Mouse (Mus musculus) fibroblast of lung, adult 2 months (primary cell): ENCODE data around the gene Trpv6.

Experiments
- DNase-seq: peaks from one replicate; pipeline ENCODE4 v3.0.0-alpha.2; 2011; ENCODE audit warnings: low read depth

The Trpv6 gene

GRCm38 (mm10) chr6:41636178-41636577 is at the start of gene Trpv6:
Gene Trpv6, minus strand, starts transcription at chr6:41636405.
- no peak for DNase-seq

- no peak for DNase-seq
These were observed 49.4 kb upstream of the Trpv6 start for GRCm38 (mm10) chr6:41685596-41685995.

DNA sequence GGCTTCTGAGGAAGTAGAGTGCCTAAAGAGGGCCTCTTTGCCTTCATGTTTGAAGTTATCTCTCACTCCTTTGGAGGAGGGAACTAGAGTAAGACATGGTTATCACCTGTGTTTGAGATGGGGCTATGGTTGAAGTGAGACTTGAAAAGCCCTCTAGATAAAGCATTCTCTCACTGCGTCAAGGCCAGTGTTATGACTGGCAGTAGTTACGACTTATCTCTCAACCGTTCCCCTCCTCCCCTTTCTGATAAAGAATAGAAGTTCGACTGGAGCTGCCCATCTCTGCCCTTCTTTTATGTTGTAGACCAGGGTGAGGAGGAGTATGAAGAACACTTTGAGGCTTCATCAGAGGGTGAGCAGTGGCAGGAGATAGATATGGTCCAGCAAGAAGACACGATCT is 48.7 kb upstream of the Trpv6 start:
- DNase-seq: no peak

GRCm38 (mm10) chr6:41684131-41684530 is 47.9 kb upstream of the Trpv6 start, which contains the start of gene Llcfc1:
Gene Llcfc1, plus strand, starts transcription at chr6:41684431.
- DNase-seq: no peak

- no peak for DNase-seq
These were observed 45.5 kb upstream of the Trpv6 start for GRCm38 (mm10) chr6:41681656-41682055.

DNA sequence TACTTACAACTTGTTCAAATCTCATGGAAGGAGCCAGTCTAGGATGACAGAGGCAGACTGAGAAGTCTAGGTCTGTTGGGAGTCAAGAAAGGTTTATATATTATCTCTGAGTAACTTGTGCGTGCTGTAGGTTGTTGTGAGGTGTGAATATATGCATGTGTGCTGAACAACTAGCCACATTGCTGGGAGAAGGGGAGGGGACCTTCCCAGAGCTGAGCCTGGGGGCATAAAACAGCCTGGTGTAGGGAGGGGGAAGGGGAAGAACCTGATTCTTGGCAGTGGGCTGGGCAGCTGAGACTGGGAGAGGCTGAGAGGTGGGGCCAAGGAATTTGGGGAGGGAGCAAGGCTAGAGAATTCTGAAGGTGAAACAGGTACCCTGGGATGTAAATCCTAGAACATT is 44.5 kb upstream of the Trpv6 start, which contains the start of gene Trpv5:
TSS of gene Trpv5 (minus strand) at position 101 of the 400 bp plus-strand sequence.
- DNase-seq: no peak

DNA sequence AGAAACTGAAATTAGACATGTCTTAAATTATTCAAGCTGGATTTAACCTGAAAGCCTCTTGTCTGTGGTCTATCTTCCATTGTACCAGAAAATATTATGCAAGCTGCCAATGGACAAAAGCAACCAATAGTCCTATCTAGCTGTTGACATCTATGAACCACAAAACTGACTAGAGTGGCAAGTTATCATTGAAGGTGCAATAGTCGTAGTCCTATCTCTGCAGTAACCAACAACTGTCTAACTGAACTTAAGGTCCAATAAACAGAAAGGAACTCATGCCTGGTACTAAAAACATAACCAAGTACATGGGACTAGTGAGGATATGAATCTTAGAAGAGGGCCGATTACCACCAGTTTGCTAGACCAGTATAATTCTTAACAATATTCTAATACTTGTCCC is 40.3 kb upstream of the Trpv6 start:
- no peak for DNase-seq

- DNase-seq: no peak
These were observed 26.1 kb upstream of the Trpv6 start for GRCm38 (mm10) chr6:41662320-41662719.

DNA sequence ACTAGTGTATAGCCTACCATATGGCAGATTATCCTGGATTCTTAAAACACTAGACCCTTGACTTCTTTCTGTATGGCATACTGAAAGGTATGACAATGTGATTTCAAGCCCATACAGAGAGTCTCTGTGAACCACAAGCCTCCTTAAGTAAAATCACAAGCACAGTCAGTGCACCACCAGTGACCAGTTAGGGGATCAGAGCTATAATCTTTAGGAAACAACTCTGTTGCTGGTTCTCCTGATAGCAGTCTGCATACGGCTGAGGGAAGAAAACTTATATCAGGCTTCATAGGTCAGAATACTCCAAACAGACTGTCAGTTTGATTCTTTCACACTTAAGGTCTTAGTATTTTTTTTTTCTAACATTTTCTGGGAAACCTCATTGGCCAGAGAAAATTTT is 22.3 kb upstream of the Trpv6 start:
- DNase-seq: no peak

DNA sequence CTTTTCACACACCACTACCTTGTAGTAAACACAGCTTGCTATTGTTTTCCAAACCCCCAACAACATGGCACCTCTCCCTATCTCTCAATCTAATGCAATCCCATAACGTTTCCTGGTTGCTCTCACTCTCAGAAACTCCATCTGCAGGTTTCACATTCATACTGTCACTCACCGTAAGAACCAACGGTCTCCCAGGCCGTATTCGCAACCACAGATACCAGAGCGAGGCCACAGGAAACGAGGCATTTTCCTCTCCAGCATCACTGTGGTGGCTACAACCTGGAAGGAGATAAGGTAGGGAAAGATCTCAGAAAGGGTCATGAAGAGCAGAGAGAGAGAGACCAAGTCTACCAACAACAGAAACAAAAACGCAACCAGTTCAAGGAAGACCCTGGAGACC is 18.4 kb upstream of the Trpv6 start:
- DNase-seq: no peak

DNA sequence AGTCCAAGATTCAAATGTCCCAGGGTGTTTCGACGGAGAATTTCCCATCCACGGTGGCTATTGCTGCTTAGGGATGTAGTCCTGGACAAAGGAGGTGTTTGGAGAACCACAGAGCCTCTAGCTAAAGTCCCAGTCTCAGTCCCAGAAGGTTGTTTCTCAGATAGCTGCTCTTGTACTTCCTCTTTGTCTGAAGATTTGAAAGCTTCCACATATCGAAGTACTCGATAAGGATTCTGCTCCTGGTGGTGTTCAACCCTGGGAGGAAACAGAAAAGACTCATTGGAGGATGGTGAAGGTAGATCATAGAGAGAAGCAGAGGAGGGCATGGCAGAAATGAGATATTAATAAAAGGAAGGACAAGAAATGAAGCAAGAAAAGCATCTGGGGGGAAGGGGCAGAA is 17.0 kb upstream of the Trpv6 start:
- DNase-seq: no peak

- no peak for DNase-seq
These were observed 10.5 kb upstream of the Trpv6 start for GRCm38 (mm10) chr6:41646672-41647071.

- DNase-seq: no peak
These were observed 10.0 kb upstream of the Trpv6 start for GRCm38 (mm10) chr6:41646220-41646619.

DNA sequence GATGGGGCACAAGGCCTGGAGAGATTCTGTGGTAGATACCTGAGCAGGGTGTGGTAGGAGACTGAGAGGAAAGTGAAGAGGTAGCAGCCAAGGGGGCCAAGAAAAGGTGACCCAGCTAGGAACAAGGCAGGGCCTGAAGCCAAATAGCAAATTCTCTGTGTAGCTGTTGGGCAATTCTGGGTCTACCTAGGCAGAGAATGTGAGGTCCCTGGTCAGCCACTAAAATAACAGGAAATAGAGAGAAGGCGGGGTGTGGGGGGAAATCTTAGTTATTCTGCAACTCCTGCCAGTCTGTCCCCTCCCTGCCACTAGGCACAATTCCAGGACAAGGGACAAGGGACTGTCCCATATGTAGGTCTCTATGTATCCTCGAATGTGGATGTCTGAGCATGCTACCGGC is 7.0 kb upstream of the Trpv6 start:
- no peak for DNase-seq

- DNase-seq: no peak
These were observed 6.6 kb upstream of the Trpv6 start for GRCm38 (mm10) chr6:41642765-41643164.

DNA sequence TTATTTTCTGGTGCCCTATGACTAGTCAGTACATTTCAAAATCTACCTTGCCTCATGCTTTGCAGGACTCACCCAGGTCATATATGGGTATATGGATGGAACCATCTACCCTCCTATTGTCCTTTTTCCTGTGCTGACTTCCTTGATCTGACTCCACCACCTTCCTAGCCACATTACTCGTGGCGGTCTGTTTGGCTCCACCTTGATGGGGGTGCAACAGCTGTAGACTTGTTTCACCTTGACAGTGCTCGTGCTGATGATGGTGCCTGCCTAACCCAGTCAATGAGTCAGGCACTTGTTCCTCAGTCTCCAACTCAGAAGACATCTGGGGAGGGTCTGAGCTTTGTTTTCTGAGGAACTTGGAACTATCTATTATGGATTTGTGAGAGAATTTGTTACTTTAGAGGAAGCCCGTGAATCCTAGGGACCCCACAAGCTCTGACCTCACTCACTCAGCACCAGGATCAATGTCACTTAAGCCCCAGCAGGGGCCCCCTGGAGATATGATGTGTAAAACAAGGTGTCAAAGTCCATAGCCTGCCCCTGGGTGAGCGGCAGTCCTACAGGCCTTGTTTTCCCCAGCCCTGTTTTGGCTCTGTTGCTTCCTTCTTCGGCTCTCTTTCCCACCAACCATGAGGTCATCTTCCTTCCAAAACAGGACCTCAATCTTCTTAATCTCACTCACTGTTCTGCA is 5.1 kb upstream of the Trpv6 start:
- DNase-seq: no peak

GRCm38 (mm10) chr6:41640449-41640848 is 4.2 kb upstream of the Trpv6 start:
- no peak for DNase-seq

DNA sequence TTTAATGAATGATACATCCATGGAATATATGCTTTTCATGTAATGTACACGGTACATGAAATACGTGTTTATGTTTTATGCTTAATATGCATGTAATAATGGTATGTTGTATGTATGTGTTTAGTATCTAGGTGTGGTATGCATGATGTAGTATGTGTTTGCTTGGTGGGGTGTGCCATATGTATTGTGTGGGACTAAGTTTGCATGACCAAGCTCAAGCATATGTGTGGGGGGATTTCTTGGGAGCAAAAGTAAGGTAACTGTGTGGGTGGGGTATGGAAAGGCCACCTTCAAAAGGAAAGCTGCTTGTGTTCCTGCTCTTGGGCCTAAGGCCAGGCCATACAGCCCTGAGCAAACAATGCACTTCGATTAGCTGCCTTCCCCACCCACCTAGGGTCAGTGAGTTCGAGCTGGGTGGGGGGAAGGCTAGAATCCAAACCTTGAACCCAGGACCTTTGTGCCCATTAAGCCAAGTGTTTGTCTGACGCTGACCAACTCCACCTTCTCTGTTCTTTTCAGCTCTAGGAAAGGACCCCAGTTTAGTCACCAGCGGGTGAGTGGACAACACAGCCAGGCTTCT is 1.8 kb upstream of the Trpv6 start:
- DNase-seq: no peak

DNA sequence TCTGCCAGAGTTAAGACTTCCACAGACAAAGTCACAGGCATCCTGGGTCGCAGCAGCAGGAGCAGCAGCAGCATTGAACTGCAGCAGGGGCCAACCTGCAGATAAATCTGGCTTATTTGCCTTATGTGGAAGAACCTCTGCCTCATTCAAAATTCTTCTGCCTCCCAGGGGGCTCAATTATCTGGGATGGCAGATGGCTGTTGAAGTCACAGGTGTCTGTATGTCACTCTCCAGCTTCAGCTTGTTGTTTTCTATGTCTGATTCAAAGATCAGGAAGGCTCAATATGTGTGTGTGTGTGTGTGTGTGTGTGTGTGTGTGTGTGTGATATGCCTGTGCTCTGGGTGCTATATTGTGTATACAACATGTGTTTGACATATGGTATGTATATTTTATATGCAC is 1.2 kb upstream of the Trpv6 start:
- no peak for DNase-seq

- DNase-seq: no peak
These were observed 994 bp downstream of the Trpv6 start for GRCm38 (mm10) chr6:41635211-41635610.

- DNase-seq: no peak
These were observed 4.7 kb downstream of the Trpv6 start for GRCm38 (mm10) chr6:41631549-41631948.

GRCm38 (mm10) chr6:41630791-41631190 is 5.4 kb downstream of the Trpv6 start:
- no peak for DNase-seq

DNA sequence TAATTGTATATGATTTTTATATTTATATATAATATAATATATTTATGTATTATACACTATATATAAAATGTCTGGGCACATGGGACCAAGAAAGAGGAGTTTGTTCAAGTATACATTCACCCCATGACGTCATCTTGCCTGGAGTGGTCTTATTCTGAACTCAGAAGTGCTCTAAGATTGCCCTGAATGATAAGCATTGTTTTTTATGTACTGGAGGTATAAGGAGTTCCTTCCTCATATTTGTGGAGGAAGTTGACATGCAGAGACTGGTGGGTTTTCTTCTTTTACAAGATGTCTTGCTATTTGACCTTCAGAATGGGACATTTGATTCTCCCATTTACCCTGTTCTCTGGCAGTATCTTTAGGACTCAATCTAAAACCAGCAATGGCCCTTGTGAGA is 8.0 kb downstream of the Trpv6 start:
- no peak for DNase-seq

DNA sequence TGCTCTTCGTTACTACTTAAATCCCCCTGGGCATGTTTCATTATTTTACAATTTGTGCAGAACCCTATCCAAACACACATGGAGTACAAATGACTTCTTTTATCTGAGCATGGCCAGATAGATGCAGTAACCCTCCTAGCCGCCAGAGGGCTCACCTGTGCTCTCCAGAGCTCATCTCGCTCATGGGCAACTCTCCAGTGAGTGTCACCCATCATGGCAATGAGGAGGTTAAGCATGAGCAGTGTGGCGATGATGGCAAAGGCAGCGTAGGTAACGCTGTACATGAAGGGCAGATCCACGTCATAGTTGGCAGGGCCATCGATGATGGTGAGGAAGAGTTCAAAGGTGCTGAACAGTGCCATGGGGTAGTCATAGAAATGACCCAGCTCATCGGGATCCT is 13.5 kb downstream of the Trpv6 start:
- no peak for DNase-seq
